Mouse (Mus musculus): ENCODE results near the gene Camk2b.

The Camk2b gene

DNA sequence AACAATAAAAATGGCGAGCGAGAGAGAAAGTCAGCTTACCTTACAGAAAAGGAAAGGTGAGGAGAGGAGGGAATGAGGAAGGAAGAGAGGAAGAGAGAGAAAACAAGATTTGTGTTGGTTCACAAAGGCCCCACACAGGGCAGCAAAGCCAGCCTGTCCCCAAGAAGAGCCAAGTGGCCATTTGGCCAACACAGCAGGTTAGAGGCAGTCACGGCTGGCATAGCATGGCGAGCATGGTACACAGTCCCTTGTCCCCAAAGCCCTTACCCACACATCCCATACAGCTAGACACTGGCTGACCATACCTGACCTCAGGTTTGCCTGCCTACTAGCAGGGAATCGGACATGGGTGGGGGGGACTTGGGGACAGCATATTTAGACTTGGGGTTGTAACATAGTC lies 82.5 kb downstream of the Camk2b start:
- no peak for DNase-seq (ENCODE audit: low spot score)

DNA sequence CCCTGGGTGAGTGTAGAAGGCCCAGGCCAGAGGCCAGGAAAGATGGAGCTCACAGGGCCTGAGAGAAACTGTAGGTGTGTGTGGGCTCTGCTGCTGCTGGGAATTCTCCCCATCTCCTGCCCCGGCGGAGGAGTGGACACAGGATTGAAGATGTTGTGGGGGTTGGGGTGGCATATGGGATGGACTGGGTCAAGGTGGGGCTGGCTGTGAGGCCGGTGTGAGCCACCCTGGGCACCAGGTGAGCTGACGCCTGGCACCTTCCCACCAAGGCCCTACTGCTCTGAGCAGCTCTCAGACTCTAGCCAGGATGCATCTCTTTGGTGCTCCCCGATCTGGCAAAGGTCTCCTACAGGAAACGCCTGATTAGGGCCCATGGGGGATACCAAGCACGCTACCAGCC lies 84.8 kb downstream of the Camk2b start:
- no peak for DNase-seq (ENCODE audit: low spot score)

DNA sequence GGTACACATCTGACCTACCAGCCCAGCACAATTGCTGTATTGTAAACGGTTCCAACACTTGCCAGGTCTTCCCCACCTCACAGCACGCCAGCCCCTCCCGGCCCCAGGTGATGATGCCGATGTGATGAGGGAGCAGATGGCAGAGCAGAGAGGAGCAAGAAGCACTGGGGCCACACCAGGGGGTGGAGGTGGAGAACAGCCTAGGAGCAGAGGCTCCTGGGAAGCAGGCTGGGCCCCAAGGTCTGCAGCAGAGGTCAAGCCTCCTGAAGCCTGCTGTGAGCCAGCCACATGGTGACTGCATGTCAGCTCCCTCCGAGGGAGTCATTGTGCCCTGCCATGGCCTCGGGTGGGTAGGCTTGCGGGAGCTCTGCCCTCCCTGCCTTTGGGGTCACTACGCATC lies 85.6 kb downstream of the Camk2b start:
- DNase-seq (ENCODE audit: low spot score) = no peak

DNA sequence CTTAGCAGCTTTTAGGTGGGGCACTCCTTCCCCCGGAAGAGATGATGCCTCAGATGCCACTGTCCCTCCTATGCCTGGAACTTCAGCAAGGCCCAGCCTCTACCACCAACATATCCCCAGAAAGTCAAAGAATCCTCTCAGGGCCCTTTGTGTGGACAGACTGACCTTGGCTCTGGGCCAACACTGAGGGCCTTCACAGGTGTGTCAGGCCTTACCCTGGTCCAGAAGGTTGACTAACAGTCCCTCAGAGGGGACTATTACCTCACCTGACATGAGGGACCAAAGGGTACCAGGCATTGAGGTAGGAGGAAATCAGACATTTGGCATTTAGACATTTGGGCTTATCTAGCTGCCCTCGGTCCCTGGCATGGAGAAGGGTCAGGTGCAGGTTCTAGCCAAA lies 86.1 kb downstream of the Camk2b start:
- no peak for DNase-seq (ENCODE audit: low spot score)

DNA sequence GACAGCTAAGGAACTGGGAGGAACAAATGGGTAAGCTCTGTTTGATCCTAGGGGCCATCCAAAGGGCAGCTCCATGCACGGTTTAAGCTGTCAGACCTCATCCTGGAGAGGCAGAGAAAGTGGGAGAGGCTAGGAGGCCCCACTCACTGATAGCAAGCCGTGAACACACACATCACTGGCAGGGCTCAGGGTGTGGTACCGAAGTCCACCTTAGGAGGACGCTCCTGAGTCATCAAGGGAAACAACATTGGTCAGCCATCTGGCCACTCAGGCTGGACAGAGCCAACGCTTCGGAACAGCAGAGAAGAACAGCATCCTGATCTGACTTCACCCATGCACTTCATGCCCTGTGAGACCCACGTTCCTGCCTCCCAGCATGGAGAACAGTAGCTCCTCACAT lies 87.1 kb downstream of the Camk2b start:
- no peak for DNase-seq (ENCODE audit: low spot score)

DNA sequence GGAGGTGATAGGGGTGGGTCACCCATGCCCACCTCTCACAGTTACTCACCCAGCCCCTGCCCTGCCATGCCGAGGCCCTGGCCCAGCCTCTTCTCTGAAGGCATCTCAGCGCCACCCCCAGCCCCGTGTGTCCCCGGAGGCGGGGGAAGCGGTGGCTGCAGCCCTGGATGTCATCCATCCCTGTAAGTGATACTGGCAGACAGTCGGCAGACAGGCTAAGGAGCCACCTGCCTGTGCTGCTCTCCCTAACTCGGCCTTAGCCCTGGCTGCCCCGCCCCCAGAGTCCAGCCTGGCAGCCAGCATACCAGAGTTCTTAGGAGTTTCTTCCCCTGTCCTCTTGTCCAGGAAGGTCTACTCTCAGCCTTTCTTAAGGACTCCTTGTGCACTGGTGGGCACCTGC lies 90.1 kb downstream of the Camk2b start:
- DNase-seq (ENCODE audit: low spot score) = no peak

DNA sequence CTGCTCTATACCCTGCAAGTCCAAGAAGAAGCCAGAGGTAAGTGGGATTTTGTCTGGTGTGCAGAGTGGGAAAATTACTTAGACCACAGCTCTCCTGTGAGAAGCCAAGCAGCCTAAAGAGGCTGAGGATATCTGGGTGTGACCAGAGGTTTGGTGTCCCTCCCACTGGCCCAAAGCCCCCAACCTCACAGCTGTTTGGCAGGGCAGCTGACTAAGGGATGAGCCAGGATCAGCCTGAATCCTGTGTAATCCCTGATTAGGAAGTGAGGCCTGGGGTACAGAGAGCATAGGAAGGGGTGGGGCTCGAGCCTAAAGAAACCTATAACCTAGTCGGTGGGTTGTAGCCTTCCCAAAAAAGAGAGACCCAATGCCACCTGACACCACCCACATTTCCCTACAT lies 91.1 kb downstream of the Camk2b start:
- DNase-seq (ENCODE audit: low spot score) = no peak

DNA sequence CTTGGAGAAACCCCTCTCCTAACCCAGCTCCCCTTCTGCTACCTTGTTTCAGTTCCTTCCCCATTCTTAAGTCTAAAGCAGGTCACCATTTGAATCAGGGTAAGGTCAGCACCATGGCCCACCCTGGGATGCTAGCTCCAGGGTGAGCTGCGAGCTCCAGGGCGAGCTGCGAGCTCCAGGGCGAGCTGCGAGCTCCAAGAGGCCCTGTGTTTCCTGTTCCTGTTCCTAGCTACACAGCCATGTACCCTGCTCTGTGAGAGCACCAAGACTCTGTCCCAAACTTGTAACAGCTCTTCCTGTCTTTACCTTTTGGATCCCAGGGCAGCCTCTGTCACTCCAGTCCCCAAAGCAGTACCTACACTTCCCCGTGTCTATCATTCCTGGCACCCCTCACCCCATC lies 92.1 kb downstream of the Camk2b start:
- DNase-seq (ENCODE audit: low spot score) = no peak

DNA sequence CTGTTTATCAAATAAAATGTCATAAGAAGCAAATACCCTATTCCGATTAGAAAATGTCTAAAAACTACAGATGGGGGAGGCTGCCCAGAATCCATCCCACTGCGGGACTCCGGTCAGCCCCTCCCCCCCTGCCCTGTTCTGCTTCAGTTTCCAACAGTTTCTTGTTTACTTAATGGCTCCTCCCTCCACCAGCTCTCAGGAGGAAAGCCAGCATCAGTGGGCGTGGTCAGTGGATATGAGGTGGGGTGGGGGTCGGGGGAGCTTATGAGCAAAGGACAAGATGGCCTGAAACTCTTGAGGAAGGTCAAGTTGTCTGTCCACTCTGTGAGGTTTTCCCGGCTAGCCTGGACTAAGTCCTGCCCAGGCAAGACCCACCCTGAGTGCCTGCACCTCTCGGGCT lies 93.0 kb downstream of the Camk2b start:
- no peak for DNase-seq (ENCODE audit: low spot score)

DNA sequence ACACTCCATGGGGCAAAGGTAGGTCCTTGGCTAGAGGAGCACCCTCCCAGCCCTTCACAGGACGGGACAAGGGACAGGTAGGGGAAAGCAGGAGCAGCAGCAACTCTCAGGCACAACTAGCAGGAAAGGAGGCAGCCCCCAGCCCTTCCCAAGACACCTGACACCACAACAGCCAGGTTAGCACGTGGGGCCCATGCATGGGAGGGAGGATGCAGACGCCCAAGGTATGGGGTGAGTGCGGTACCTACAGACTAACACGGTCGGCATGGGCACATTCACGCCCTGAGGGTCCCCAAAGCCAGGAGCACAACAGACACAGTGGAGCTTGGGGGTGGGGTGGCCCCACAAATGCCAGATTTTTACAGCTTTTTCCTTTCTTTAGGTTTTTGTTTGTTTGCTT lies 95.0 kb downstream of the Camk2b start:
- DNase-seq (ENCODE audit: low spot score) = no peak

DNA sequence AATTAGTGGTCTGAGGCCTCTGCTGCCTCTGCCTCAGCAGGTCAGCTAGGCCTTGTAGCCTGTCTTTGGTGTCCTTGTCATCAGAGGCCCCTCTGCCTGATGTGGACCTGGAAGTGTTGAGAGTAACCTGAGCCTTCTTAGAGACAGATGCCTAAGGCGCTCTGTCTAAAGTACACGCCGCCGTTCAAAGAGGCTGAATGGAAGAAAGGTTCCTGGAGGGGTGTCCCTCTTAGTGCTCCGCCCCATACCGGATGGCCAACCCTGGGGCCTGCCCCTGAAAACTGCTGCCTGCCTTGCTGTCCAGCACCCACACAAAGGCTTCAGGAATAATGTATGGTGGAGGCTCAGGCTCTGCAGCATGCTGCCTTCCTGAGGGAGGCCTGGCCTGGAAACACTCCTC lies 97.9 kb downstream of the Camk2b start:
- no peak for DNase-seq (ENCODE audit: low spot score)

DNA sequence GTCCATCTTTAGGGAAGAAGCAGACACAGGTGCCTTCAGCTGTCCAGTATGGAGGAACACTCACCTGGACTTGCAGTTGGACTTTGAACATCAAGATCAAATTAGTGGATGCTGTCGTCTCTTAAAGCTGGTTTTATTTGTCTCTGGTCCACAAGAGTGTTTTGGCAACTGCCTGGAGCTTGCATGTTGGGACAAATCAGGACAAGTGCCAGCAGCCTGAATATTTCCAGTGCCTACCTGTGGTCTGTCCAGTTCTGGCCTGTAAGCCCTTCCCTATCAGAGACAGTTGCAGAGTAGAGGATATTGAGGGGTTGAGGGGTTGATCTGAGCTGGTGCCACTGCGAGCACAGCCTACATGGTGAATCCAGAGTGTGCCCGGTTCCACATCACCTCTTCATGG lies 99.4 kb downstream of the Camk2b start:
- DNase-seq (ENCODE audit: low spot score) = no peak

DNA sequence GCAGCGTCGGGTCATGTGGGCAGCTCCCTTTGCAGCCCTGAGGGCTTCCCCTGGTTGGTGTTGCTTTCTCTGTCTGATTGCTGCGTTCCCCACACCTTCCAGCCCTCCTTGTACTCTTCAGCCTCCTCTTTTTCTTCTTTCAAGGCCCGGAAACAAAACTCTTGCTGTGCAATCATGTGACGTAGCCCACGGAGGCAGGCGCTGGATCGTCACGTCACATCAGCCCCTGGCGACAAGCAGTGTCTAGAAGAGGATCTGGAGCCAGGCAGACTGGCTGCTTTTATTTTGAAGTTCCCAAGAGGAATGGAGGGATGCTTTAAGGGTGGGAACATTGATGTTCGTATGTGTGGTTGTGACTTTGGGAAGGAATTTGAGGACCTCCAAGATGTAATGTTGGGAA lies 100.3 kb downstream of the Camk2b start:
- no peak for DNase-seq (ENCODE audit: low spot score)

DNA sequence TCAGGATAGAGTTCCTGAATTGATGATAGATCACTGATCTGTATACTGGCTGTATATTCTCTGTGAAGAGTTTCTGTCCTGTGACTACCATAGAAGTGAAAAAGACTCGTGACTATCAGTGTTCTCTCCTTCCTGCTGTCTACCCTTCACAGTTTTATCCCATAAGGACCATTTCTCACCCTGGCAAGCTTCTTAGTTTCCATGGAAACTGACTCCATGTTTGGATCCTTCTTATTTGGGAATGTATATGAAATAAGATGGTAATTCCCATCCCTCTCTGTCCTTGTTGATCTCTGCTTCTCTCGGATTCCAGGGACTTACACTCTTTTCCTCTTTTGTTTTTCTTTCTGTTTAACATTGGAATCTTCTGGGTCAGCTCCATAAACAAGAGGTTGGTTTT lies 106.1 kb downstream of the Camk2b start:
- DNase-seq (ENCODE audit: low spot score) = no peak

DNA sequence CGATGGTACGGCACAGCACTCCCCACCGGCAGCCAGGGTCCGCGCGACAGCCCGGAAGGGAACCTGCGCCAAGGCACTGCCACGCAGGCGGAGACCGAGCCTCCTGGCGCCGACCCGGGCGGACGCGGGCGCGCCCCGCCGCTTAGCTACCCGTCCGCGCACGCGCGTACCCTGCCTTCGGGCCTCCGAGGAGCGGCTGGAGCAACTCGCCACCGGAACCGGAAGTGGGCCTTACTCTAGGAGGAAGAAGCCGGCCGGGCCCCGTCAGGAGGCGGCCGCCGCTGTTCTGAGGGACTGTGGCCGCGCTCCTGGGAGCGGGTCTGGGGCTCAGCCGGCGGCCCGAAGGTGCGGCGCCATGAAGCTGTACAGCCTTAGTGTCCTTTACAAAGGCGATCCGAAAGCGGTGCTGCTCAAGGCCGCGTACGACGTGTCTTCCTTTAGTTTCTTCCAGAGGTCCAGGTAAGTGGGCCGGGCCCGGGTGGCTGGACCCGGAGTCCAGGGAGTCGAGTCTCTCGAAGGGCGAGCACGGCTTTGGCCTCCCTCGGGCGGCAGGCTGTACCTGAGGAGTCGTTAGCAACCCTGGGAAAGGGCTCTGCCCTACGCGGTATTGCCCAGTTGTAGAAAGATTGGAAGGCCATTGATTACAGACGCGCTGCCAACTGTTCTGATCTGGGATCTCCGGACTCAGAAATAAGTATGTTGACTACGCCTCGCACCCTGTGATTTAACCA lies 110.5 kb downstream of the Camk2b start, which contains the start of gene Ykt6:
Gene Ykt6 (plus strand): TSS at position 148 of the 731 bp plus-strand sequence.
- peak; percentile 97 for DNase-seq (ENCODE audit: low spot score)

DNA sequence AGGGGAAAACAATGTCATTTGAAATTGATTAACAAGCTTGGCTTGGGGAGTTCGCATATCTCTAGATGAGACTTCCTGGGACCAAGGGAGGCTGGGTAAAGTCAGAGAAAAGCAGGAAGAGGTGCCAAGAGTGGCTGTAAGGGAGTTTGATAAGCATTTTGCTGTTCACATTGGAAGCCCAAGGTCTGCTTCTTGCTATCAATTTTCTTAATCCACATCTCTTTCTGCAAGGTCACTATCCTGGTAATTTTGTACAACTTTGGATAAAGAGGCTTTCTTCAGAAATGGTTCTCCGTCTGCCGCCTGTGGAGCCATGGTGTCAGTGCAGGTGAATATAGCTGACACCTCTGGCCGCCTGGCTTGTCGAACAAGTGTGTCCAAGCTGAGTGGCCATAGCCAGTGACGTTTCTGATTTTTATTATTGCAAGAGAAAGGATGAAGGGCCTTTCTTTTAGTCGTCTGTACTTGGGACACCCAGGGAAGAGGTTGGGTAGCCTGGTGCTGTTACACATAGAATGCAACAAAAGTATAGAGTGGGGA lies 111.1 kb downstream of the Camk2b start:
- no peak for DNase-seq (ENCODE audit: low spot score)

DNA sequence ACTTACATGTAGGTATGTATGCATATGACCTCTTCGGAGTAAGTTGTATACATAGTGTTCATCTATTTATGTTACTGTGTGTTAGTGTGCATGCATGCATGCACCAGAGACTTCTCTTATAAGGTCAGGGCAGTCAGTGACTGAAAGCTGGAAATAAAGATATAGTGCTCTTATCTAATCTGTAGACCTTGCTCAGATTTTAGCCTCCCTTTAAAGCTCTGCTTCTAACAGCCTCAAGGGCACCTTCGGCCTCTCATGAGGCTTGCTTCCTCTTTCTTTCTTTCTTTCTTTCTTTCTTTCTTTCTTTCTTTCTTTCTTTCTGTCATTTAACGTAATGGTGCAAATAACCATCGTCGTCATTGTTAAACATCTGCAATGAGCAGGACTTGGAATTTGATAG lies 111.7 kb downstream of the Camk2b start:
- DNase-seq (ENCODE audit: low spot score) = no peak

DNA sequence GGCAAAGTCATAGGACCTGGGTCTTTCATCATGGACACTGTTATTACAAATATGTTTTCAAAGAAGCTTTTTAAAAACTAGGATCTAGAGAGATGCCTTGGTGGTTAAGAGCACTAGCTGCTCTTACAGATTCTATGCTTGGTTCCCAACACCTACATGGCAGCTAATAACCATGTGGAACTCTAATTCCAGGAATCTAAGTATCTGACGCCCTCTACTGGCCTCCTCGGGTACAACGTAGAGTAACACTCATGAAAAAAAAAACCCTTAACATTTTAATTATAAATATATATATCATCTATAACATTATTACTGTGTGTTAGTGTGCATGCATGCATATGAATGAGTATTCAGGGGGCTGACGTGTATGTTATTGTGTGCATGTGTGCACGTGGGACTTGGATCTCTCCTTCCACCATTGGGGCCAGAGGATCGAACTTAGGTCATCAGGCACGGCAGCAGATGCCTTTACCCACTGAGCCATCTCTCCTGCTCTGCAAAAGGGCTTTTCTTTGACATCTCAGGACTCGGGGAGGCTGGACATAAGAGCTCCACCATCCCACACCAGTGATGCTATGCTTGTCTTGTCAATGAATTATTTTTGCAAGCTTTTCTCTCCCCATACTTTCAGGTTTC lies 112.9 kb downstream of the Camk2b start:
- DNase-seq (ENCODE audit: low spot score) = no peak

DNA sequence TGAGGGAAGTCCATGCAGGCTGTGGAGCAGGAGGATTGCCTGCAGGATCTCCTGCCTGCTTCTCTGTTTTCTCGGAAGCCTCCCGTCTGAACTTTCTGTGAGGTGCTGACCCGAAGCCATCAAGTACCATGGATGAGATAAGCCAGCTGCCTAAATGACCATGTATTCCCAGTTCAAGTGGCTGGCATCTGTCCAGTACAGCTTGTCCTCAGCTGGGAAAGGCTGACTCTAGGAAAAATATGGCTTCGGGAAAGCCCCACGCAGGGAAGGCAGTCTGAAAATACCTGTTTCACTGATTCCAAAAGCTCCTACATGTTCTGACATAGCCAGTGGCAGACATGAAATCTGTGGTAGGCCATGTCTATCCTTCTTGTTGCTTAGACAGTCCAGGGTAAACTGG lies 113.7 kb downstream of the Camk2b start:
- DNase-seq (ENCODE audit: low spot score) = no peak

DNA sequence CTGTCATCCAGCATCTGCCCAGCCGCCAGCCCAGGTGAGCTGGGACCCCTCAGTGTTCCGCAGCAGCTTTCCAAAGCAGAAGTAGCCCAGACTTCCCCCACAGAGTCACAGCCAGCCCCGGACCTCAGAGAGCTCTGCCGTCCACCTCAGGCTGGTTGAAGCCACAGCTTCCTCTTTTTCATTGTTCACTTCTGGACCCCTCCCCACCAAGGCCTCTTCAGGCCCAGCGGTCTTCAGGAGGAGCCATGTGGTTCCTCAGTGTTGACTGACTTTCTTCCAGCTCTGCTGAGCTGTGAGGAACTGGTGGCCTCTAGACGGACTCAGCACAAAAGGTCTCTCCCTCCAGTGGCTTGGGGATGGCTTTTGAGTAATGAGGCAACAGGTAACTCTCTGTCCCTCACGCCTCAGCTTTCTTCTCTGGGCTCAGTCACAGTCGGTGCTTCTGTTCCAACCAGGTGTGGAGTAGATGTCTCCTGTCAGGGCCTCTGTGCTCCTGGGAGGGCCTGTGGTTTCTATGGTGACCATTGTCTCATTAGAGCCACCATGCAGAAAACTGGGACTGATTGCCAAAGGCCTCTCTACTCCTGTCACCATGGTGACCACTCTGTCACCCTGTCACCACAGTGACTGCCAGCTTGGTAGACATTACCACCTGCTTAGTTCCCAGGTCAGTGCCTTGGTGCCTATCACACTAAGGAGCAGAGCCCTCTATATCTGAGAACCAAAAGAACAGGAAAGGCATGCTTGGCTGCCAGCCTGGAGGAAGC lies 116.4 kb downstream of the Camk2b start, which contains the start of gene Gck:
Gene Gck (minus strand): TSS at position 496 of the 767 bp plus-strand sequence.
- DNase-seq (ENCODE audit: low spot score) = no peak

DNA sequence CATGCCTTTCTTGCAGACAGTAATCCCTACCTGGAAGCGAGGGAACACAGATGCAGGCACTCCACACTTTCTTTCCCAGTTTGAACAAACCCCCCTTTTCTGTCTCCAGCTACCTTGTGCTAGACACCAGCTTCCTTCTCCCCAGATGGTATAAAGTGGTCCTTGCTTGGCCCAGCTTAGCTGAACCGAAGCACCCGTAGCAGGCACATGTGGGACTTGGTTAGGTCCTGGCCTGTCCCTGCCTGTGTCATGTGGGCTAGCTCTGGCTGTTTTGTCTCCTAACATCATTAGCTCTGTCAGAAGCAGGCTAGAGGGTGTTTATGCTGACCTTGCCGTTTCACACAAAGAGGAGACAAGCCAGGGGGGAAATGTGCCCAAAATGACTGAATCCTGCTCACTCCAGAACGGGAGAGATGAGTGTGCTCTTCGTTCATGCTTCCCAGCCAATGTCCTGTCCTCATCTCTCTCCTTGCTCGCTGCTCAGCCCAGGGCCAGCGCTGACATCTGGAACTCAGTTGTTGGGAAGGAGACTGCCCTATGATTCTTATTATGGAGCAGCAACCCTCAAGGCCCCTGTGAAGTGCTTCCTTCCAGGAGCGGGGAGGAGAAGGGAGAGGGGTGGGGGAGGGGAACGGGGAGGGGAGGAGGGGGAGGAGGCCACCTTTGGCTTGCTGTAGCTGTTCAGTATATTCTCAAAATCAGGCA lies 117.5 kb downstream of the Camk2b start:
- no peak for DNase-seq (ENCODE audit: low spot score)

DNA sequence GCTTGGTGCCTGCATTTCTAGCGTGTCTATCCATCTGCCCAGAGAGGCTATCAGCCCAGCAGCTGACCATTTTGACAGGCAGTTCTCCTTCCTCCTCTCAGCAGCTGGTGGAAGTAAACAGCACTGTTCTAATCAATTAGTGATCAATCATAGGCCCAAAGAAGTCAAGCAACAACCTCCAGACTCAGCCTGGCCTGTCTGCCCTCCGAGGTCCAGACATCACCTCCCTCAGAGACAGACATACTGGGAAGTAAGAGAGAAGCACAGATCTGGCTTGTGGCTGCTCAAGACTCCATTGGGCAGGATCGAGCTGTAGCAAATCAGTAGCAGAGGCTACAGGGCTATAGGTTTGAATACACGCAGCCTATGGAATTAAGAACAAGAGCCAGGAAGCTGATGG lies 118.4 kb downstream of the Camk2b start:
- no peak for DNase-seq (ENCODE audit: low spot score)
